Mouse (Mus musculus) A20 (cell line): ENCODE measurements at regions not wholly inside any gene's neighbourhood (a gene's known extent, or its start where the extent isn't known, plus 50 kb on each side); places are given as distances from the start of the nearest gene placed in this dataset.

Experiments used
- DNase-seq: peaks from one replicate; pipeline ENCODE4 v3.0.0-alpha.2; 2011; ENCODE audit warnings: low read depth, low spot score

- DNase-seq = peak; percentile 1
Measured at GRCm38 (mm10) chr3:91416137-91416536, 325.5 kb upstream of the 9130204L05Rik start.
